Mouse (Mus musculus): Measurements from ENCODE around the gene Syndig1l. TPM values are rescaled to one million over a fixed set of nuclear protein-coding genes. Genes with fewer than 3 reads are reported as not detected.

Gene Syndig1l
- total and polyA plus RNA-seq, 3 experiments, result not detected

DNA sequence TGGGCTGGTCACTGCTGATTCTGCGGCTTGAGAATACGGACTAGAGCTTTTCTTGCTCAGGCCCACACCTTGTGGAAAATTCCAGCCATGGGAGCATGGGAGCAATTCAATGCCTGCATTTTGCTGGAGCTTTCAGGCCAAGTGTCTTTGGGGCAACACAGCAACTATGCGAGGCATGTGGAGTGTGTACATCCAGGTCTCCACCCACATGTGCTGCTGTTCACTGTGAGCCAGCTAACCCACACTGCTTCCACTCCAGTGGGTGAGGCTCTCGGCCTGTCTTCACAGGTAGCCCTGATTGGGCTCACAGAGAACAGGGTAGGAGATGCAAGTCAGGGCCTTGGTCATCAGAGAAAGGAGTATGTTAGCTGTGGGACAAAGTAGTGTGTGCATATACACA, 9.2 kb upstream of the Syndig1l start:
- Histone ChIP-seq H3K4me1 (ENCODE audit: control insufficient read depth, insufficient read depth, low read length) (no peaks in the 10 kb centered on the region), H3K9ac (ENCODE audit: low read depth, low read length) (no peak overlapping the region), H3K79me2 (replicated peaks; ENCODE audit: control insufficient read depth, insufficient read depth, low read length) (no peaks in the 10 kb centered on the region), H3K4me3 (no peak overlapping the region), H3K27ac (no peak overlapping the region), H3K27me3 (ENCODE audit: control insufficient read depth, insufficient read depth, low read length) (no peaks in the 10 kb centered on the region), H3K36me3 (ENCODE audit: control insufficient read depth, insufficient read depth, low read length) (no peaks in the 10 kb centered on the region)
- intact Hi-C loops (cut with DNase I), result no loop called here
- no peak for DNase-seq
- WGBS, result 78% methylated on average over 4 of the region's 4 CpGs
- TF ChIP-seq POLR2A (IDR thresholded peaks at IDR 0.05; ENCODE audit: insufficient read depth, low read depth, low read length) (no peak), EP300 (IDR thresholded peaks at IDR 0.05; ENCODE audit: insufficient read depth, low read depth, low read length) (no peak), CTCF (IDR thresholded peaks at IDR 0.05) (no peak)

DNA sequence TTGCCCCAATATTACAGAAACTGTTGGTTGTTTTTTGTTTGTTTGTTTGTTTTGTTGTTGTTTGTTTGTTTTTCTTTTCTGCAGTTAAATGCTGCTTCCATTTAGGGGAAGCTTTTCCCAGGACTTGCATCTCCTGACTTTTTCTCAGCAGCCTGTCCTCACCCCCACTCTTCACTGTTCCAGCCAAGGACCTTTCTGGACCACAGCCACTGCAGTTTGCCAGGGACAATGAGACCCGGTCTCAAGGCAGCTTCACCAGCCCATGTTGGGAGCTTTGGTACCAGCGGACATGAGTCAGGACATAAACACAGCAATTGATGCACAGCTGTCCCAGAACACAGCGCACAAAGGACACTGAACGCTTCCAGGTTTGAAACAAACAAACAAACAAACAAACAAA, 8.3 kb upstream of the Syndig1l start:
- no peak for TF ChIP-seq CTCF (IDR thresholded peaks at IDR 0.05)
- no peak for TF ChIP-seq POLR2A (IDR thresholded peaks at IDR 0.05; ENCODE audit: insufficient read depth, low read depth, low read length)
- no peak for TF ChIP-seq EP300 (IDR thresholded peaks at IDR 0.05; ENCODE audit: insufficient read depth, low read depth, low read length)
- Histone ChIP-seq H3K27ac (no peak overlapping the region), H3K36me3 (ENCODE audit: control insufficient read depth, insufficient read depth, low read length) (no peaks in the 10 kb centered on the region), H3K4me3 (no peak overlapping the region), H3K4me1 (ENCODE audit: control insufficient read depth, insufficient read depth, low read length) (no peaks in the 10 kb centered on the region), H3K79me2 (replicated peaks; ENCODE audit: control insufficient read depth, insufficient read depth, low read length) (no peaks in the 10 kb centered on the region), H3K27me3 (ENCODE audit: control insufficient read depth, insufficient read depth, low read length) (peaks cover 3% of the 10 kb centered on the region; the same call in 1 of the 2 replicates), H3K9ac (ENCODE audit: low read depth, low read length) (no peak overlapping the region)
- no peak for DNase-seq
- intact Hi-C loops (cut with DNase I), result no loop called here
- WGBS, result 63% methylated on average over 4 of the region's 4 CpGs

DNA sequence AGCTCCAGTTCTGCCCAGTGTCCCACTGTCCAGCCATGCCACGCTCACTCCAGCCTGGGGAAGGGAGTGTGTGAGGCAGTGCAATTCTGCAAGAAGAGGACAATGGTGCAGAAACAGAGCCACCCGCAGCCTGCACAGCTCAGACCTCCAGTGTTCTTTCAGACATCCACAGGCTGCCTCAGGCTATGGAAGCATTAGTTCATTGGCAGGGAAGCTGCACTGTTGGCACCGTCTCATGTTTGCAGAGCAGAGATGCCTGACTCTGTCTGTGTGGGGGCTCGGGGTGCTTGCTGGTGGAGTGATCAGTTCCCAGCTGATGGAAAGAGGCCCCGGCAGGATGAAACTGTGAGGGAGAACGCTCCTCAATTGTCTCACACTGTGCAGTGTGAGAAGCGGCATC, 4.0 kb upstream of the Syndig1l start:
- WGBS, result 66% methylated on average over 7 of the region's 7 CpGs
- no peak for DNase-seq
- H3K4me3 ChIP-seq, result no peak overlapping the region
- no peak overlapping the region for H3K27ac ChIP-seq
- H3K9ac ChIP-seq (ENCODE audit: low read depth, low read length), result no peak overlapping the region
- H3K79me2 ChIP-seq (replicated peaks; ENCODE audit: control insufficient read depth, insufficient read depth, low read length), result no peaks in the 10 kb centered on the region
- intact Hi-C loops (cut with DNase I), result no loop called here
- TF ChIP-seq POLR2A (IDR thresholded peaks at IDR 0.05; ENCODE audit: insufficient read depth, low read depth, low read length) (no peak), EP300 (IDR thresholded peaks at IDR 0.05; ENCODE audit: insufficient read depth, low read depth, low read length) (no peak), CTCF (IDR thresholded peaks at IDR 0.05) (no peak)
- H3K4me1 ChIP-seq (ENCODE audit: control insufficient read depth, insufficient read depth, low read length), result no peaks in the 10 kb centered on the region
- no peaks in the 10 kb centered on the region for H3K36me3 ChIP-seq (ENCODE audit: control insufficient read depth, insufficient read depth, low read length)
- peaks cover 10% of the 10 kb centered on the region for H3K27me3 ChIP-seq (ENCODE audit: control insufficient read depth, insufficient read depth, low read length)

DNA sequence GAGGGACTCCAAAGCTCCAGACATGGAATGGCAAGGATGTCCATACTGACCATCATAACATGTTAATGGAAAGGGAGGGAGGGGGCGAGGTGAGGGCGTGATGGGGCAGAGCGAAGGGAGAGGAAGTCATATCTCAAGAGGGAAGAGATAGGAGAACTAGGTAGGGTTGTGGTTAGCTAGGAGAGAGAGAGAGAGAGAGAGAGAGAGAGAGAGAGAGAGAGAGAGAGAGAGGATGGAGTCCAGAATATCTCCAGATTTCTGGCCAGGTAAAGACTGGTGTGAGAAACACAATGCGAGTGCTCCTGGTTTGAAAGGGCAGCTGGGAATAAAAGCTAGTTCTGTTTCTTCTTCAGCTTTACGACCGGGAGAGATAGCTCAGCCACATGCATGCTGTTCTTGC, 6.5 kb downstream of the Syndig1l start:
- Histone ChIP-seq H3K4me3 (no peak overlapping the region), H3K4me1 (ENCODE audit: control insufficient read depth, insufficient read depth, low read length) (no peaks in the 10 kb centered on the region), H3K36me3 (ENCODE audit: control insufficient read depth, insufficient read depth, low read length) (no peaks in the 10 kb centered on the region), H3K79me2 (replicated peaks; ENCODE audit: control insufficient read depth, insufficient read depth, low read length) (no peaks in the 10 kb centered on the region), H3K27me3 (ENCODE audit: control insufficient read depth, insufficient read depth, low read length) (0 out of 2 replicates have a peak, but pooled peaks cover 1% of the 10 kb centered on the region), H3K9ac (ENCODE audit: low read depth, low read length) (no peak overlapping the region), H3K27ac (no peak overlapping the region)
- DNase-seq, result no peak
- WGBS, result 57% methylated on average over 6 of the region's 6 CpGs
- intact Hi-C loops (cut with DNase I), result no loop called here
- TF ChIP-seq EP300 (IDR thresholded peaks at IDR 0.05; ENCODE audit: insufficient read depth, low read depth, low read length) (no peak), CTCF (IDR thresholded peaks at IDR 0.05) (no peak), POLR2A (IDR thresholded peaks at IDR 0.05; ENCODE audit: insufficient read depth, low read depth, low read length) (no peak)

DNA sequence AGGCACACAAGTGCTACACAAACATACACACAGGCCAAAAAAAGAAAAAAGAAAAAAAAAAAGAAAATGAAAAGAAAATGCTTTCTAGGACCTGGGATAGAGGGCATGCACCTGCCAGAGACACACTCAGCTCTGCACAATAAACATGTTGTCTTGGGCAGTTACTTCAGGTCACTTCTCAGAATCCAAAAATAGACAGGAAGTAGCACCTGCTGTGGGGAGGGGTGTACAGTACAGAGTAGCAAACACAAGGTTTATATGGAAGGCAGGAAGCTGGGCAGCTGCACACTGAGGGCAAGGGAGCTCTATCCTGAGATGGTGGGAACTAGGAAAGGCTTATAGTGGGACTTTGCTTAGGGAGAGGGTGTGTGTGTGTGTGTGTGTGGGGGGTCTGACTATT, 7.3 kb downstream of the Syndig1l start:
- Histone ChIP-seq H3K36me3 (ENCODE audit: control insufficient read depth, insufficient read depth, low read length) (no peaks in the 10 kb centered on the region), H3K9ac (ENCODE audit: low read depth, low read length) (no peak overlapping the region), H3K4me3 (no peak overlapping the region), H3K79me2 (replicated peaks; ENCODE audit: control insufficient read depth, insufficient read depth, low read length) (no peaks in the 10 kb centered on the region), H3K27ac (no peak overlapping the region), H3K4me1 (ENCODE audit: control insufficient read depth, insufficient read depth, low read length) (no peaks in the 10 kb centered on the region), H3K27me3 (ENCODE audit: control insufficient read depth, insufficient read depth, low read length) (0 out of 2 replicates have a peak, but pooled peaks cover 1% of the 10 kb centered on the region)
- intact Hi-C loops (cut with DNase I), result no loop called here
- no peak for TF ChIP-seq POLR2A (IDR thresholded peaks at IDR 0.05; ENCODE audit: insufficient read depth, low read depth, low read length)
- TF ChIP-seq EP300 (IDR thresholded peaks at IDR 0.05; ENCODE audit: insufficient read depth, low read depth, low read length), result no peak
- TF ChIP-seq CTCF (IDR thresholded peaks at IDR 0.05), result no peak
- no peak for DNase-seq

DNA sequence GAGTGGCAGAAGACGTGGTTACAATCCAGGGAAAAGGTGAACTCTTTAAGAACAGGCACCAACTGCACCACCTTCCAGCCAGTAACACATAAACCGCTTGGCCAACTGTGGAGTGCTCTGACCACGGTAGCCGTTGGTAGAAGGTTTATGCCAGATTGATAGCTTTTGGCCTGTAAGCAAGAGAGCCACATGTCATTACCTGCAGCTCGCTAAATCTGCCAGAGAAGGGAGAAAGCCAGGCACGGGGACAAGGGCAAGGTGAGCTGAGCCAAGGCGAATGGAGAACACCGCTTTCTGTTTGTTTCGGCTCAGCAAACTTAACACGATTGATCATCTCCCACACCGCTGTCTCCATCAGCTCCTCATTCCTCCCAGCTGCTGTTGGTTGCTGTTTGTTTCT, 9.6 kb downstream of the Syndig1l start:
- TF ChIP-seq POLR2A (IDR thresholded peaks at IDR 0.05; ENCODE audit: insufficient read depth, low read depth, low read length), result no peak
- TF ChIP-seq CTCF (IDR thresholded peaks at IDR 0.05), result no peak
- TF ChIP-seq EP300 (IDR thresholded peaks at IDR 0.05; ENCODE audit: insufficient read depth, low read depth, low read length), result no peak

More for the DNA sequence above, 9.6 kb downstream of the Syndig1l start:
- WGBS, result 86% methylated on average over 11 of the region's 11 CpGs
- no peaks in the 10 kb centered on the region for H3K4me1 ChIP-seq (ENCODE audit: control insufficient read depth, insufficient read depth, low read length)
- no peak overlapping the region for H3K27ac ChIP-seq
- no peak overlapping the region for H3K9ac ChIP-seq (ENCODE audit: low read depth, low read length)
- H3K79me2 ChIP-seq (replicated peaks; ENCODE audit: control insufficient read depth, insufficient read depth, low read length), result no peaks in the 10 kb centered on the region
- no peak for DNase-seq
- no peak overlapping the region for H3K4me3 ChIP-seq
- intact Hi-C loops (cut with DNase I), result no loop called here
- no peaks in the 10 kb centered on the region for H3K27me3 ChIP-seq (ENCODE audit: control insufficient read depth, insufficient read depth, low read length)
- H3K36me3 ChIP-seq (ENCODE audit: control insufficient read depth, insufficient read depth, low read length), result no peaks in the 10 kb centered on the region
